Mouse (Mus musculus) neural tube, embryonic 13.5 days (tissue): Measurements from ENCODE around the gene Exosc2. TPM values are rescaled to one million over a fixed set of nuclear protein-coding genes. Genes with fewer than 3 reads are reported as not detected.

Source experiments
- ATAC-seq: fragments of 200-750 bp; cut with Nextera tagmentation; 2 replicates; pipeline ENCODE4 v1.8.0; 2017; ENCODE audit warnings: low read depth, mild to moderate bottlenecking, moderate TSS enrichment, moderate library complexity
- H3K27ac ChIP-seq: fragments of 300-500 bp; sonication (generic); replicated peaks from 2 replicates; pipeline ENCODE4 v1.5.1; 2015; ENCODE audit warnings: moderate library complexity, mild to moderate bottlenecking, inconsistent platforms
- H3K27me3 ChIP-seq: fragments of 300-500 bp; sonication (generic); 2 replicates; pipeline ENCODE4 v1.6.1; 2015; ENCODE audit warnings: mild to moderate bottlenecking, inconsistent platforms
- H3K36me3 ChIP-seq: fragments of 300-500 bp; sonication (generic); 2 replicates; pipeline ENCODE4 v1.6.1; 2015; ENCODE audit warnings: mild to moderate bottlenecking, inconsistent platforms
- H3K4me1 ChIP-seq: fragments of 300-500 bp; sonication (generic); replicated peaks from 2 replicates; pipeline ENCODE4 v1.6.1; 2015; ENCODE audit warnings: inconsistent platforms
- H3K4me2 ChIP-seq: fragments of 300-500 bp; sonication (generic); 2 replicates; pipeline ENCODE4 v1.6.1; 2015; ENCODE audit warnings: inconsistent platforms, mild to moderate bottlenecking, moderate library complexity
- H3K4me3 ChIP-seq: fragments of 300-500 bp; sonication (generic); 2 replicates; pipeline ENCODE4 v1.5.1; 2015; ENCODE audit warnings: mild to moderate bottlenecking, inconsistent platforms
- H3K9ac ChIP-seq: fragments of 300-500 bp; sonication (generic); 2 replicates; pipeline ENCODE4 v1.6.1; 2015; ENCODE audit warnings: moderate library complexity, mild to moderate bottlenecking, inconsistent platforms
- H3K9me3 ChIP-seq: fragments of 300-500 bp; sonication (generic); 2 replicates; pipeline ENCODE4 v1.6.1; 2016; ENCODE audit warnings: inconsistent platforms
- WGBS: fragments of 180-500 bp; shearing (Covaris S2); methylation state at CpG from one replicate; pipeline ENCODE4 v1.1.7; 2015; 5-methylcytosine and 5-hydroxymethylcytosine counted together
- polyA plus RNA-seq: library from polyadenylated mRNA; unstranded; fragments of >200 nt; fragmentation: Nextera tagmentation; extraction: Ambion mirVana; gene quantifications from 2 replicates; pipeline ENCODE4 v1.2.1, GENCODE M21; 2015

Gene Exosc2
- polyA plus RNA-seq, 1 experiment from 2014 or later: 42.6 TPM

- peak; percentile 37; the same call in 1 of the 2 replicates for ATAC-seq
- peak overlapping the region; percentile 63 for H3K9ac ChIP-seq
- peak overlapping the region; percentile 78 for H3K27ac ChIP-seq
Observed at GRCm38 (mm10) chr2:31640609-31641507, 29.7 kb upstream of the Exosc2 start.

DNA sequence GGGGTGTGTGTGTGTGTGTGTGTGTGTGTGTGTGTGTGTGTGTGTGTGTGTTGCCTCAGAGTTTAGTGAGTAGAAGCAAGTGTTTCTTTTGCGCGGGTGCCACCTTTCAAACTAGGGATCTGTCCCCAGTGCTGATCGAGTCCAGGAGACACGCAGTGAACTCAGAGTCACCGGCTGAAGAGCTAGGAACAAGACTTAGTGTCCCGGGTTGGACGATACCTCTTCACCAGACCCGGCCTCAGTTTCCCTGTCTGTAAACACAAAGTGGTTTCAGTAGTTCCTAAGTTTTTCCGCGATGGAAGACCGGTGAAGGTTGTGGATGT, 29.0 kb upstream of the Exosc2 start:
- under 1% methylated on average over 11 of the region's 11 CpGs for WGBS
- no peak for ATAC-seq
- Histone ChIP-seq H3K27me3 (peaks cover 99% of the 10 kb centered on the region), H3K4me2 (peak overlapping the region; percentile 53), H3K4me3 (peak overlapping the region; percentile 42), H3K9me3 (no peaks in the 10 kb centered on the region), H3K27ac (peak overlapping the region; percentile 78; the same call in 1 of the 2 replicates), H3K4me1 (peaks cover 51% of the 10 kb centered on the region), H3K9ac (peak overlapping the region; percentile 63), H3K36me3 (no peaks in the 10 kb centered on the region)

More at GRCm38 (mm10) chr2:31640609-31641507, 29.7 kb upstream of the Exosc2 start:
- Histone ChIP-seq H3K9me3 (no peaks in the 10 kb centered on the region), H3K4me3 (peak overlapping the region; percentile 42), H3K27me3 (peaks cover 99% of the 10 kb centered on the region), H3K36me3 (no peaks in the 10 kb centered on the region), H3K4me2 (peak overlapping the region; percentile 53), H3K4me1 (peaks cover 57% of the 10 kb centered on the region)
- 0% methylated on average over 48 of the region's 48 CpGs for WGBS

GRCm38 (mm10) chr2:31641929-31642328, 28.6 kb upstream of the Exosc2 start:
- 3% methylated on average over 18 of the region's 18 CpGs for WGBS
- H3K9ac ChIP-seq: peak overlapping the region; percentile 63
- peak overlapping the region; percentile 42 for H3K4me3 ChIP-seq
- H3K27me3 ChIP-seq: peaks cover 99% of the 10 kb centered on the region
- no peak overlapping the region; the same call in 1 of the 2 replicates for H3K27ac ChIP-seq
- no peaks in the 10 kb centered on the region for H3K9me3 ChIP-seq
- H3K36me3 ChIP-seq: no peaks in the 10 kb centered on the region
- H3K4me2 ChIP-seq: peak overlapping the region; percentile 53
- peaks cover 47% of the 10 kb centered on the region for H3K4me1 ChIP-seq
- ATAC-seq: no peak

- H3K27ac ChIP-seq: peak overlapping the region; percentile 46; the same call in 1 of the 2 replicates
Observed at GRCm38 (mm10) chr2:31653971-31654853, 16.3 kb upstream of the Exosc2 start.

GRCm38 (mm10) chr2:31654854-31655559, 15.5 kb upstream of the Exosc2 start:
- H3K4me3 ChIP-seq: peak overlapping the region; percentile 48
- ATAC-seq: peak; percentile 51; the same call in 1 of the 2 replicates
- 8% methylated on average over 22 of the region's 22 CpGs for WGBS
- peak overlapping the region; percentile 83 for H3K4me2 ChIP-seq
- H3K27ac ChIP-seq: 0 out of 2 replicates have a peak overlapping the region, but pooled peaks have one; percentile 46
- peaks cover 9% of the 10 kb centered on the region for H3K9me3 ChIP-seq
- peak overlapping the region; percentile 66 for H3K9ac ChIP-seq
- no peaks in the 10 kb centered on the region for H3K36me3 ChIP-seq
- H3K4me1 ChIP-seq: peaks cover 18% of the 10 kb centered on the region
- H3K27me3 ChIP-seq: peaks cover 99% of the 10 kb centered on the region

More at GRCm38 (mm10) chr2:31653971-31654853, 16.3 kb upstream of the Exosc2 start:
- Histone ChIP-seq H3K36me3 (no peaks in the 10 kb centered on the region), H3K4me1 (peaks cover 18% of the 10 kb centered on the region), H3K4me3 (peak overlapping the region; percentile 48), H3K9ac (peak overlapping the region; percentile 66), H3K27me3 (peaks cover 99% of the 10 kb centered on the region), H3K9me3 (peaks cover 5% of the 10 kb centered on the region), H3K4me2 (peak overlapping the region; percentile 83)
- under 1% methylated on average over 78 of the region's 109 CpGs for WGBS
- peak; percentile 87 for ATAC-seq

DNA sequence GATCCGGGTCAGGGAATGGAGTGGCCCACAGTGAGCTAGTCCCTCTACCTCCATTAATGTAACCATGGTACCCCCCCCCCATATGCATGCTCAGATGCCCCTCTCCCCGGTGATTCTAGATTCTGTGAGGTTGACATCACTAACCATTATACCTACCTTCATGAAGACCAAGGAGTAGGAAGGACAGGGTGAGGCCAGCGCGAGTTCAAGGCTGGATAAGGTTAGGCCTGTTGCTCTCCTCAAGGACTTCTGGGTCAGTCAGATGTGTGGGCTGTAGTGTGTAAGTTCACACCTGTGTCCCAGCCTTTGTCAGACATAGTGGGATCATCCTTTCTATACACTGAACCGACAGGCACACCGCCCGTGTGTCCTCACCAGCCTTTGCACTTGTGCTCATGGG, 14.1 kb upstream of the Exosc2 start:
- Histone ChIP-seq H3K27ac (no peak overlapping the region), H3K27me3 (peaks cover 97% of the 10 kb centered on the region), H3K9ac (no peak overlapping the region), H3K36me3 (no peaks in the 10 kb centered on the region), H3K9me3 (peaks cover 9% of the 10 kb centered on the region), H3K4me2 (no peak overlapping the region), H3K4me3 (no peak overlapping the region), H3K4me1 (peaks cover 18% of the 10 kb centered on the region)
- ATAC-seq: no peak
- 80% methylated on average over 7 of the region's 7 CpGs for WGBS

DNA sequence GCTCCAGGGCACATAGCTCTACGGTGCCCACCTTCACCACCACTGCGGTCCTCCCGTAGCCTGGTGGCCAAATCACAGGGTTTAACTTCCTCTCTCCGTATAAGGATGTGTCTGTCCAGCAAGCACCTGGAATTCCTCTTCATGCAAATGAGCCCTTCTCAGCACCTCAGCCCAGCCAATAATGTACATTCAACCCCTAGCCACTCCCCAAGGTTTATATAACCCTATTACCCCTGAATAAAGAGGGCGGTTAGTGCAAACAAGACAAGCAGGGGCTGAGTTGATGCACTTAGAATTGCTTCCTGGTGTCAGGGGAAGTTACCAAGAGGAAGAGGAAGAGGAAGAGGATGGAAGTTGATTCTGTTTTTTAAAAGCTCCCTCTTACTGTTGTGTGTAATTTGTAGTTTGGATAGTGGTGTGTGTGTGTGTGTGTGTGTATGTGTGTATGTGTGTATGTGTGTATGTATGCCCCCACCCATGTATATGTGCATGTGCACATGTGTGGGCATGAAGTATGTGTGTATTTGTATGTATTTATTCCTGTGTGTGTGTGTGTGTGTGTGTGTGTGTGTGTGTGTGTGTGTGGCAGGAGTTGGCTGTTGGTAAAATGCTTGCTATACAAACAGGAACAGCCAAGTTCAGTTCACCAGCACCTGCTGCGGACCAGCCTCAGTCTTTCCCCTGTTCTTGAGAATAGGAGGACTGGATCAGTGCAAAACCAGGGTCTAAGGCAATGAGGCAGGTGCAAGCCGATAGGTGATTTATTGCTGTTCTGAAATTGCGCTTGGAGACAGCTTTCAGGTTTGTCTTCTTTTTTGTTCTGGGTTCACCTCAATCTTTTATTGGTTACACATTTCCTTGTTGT, 7.3 kb upstream of the Exosc2 start:
- H3K4me3 ChIP-seq: no peak overlapping the region
- H3K4me1 ChIP-seq: no peaks in the 10 kb centered on the region
- no peak overlapping the region for H3K9ac ChIP-seq
- no peak overlapping the region for H3K27ac ChIP-seq
- H3K4me2 ChIP-seq: no peak overlapping the region
- 61% methylated on average over 8 of the region's 8 CpGs for WGBS
- H3K36me3 ChIP-seq: no peaks in the 10 kb centered on the region
- peaks cover 90% of the 10 kb centered on the region for H3K27me3 ChIP-seq
- peaks cover 9% of the 10 kb centered on the region for H3K9me3 ChIP-seq
- no peak for ATAC-seq

DNA sequence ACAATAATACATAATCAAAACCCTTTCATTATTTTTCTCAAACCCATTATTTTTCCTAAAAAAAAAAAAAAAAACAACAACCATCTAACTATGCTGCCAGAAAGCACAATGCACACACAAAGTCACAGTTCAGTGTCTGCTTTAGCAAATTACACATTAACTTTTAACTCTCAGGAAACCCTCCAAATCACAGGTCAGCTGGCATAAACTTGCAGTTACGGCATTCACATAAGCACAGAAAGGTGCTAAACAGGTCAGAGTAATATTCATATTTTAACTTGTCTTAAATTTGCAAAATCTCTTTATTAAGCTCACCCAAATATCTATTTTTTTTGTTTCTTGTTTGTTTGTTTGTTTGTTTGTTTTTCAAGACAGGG, 6.7 kb upstream of the Exosc2 start:
- no peaks in the 10 kb centered on the region for H3K4me1 ChIP-seq
- peaks cover 84% of the 10 kb centered on the region for H3K27me3 ChIP-seq
- 89% methylated on average over 1 of the region's 1 CpGs for WGBS
- H3K4me3 ChIP-seq: no peak overlapping the region
- no peak for ATAC-seq
- H3K4me2 ChIP-seq: no peak overlapping the region
- H3K9me3 ChIP-seq: peaks cover 8% of the 10 kb centered on the region
- no peak overlapping the region for H3K27ac ChIP-seq
- no peaks in the 10 kb centered on the region for H3K36me3 ChIP-seq
- no peak overlapping the region for H3K9ac ChIP-seq

- H3K27me3 ChIP-seq: peaks cover 60% of the 10 kb centered on the region
- no peak overlapping the region for H3K4me2 ChIP-seq
- peaks cover 14% of the 10 kb centered on the region for H3K4me1 ChIP-seq
- no peak overlapping the region for H3K9ac ChIP-seq
- 15% methylated on average over 4 of the region's 4 CpGs for WGBS
- H3K9me3 ChIP-seq: no peaks in the 10 kb centered on the region
- no peaks in the 10 kb centered on the region for H3K36me3 ChIP-seq
- H3K27ac ChIP-seq: no peak overlapping the region
- ATAC-seq: no peak
- no peak overlapping the region for H3K4me3 ChIP-seq
Observed at GRCm38 (mm10) chr2:31667332-31667731, 3.2 kb upstream of the Exosc2 start.

DNA sequence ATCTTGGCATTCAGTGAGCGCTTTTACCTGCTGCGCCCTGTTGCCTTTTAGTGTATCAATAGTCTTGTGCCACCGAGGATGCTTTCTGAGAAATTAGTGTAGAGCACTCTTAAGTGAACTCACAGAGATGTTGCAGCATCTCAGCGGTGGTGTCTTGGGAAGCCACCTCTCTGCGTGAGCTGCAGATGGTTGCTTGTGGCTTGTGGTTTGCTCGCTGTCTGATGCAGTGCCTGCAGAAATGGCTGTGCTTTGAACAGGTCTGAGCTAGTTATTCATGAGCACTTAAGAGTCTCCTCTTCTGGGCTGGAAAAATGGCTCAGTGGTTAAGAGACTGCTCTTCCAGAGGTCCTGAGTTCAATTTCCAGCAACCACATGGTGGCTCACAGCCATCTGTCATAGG, 8.1 kb downstream of the Exosc2 start:
- WGBS: 95% methylated on average over 6 of the region's 6 CpGs
- Histone ChIP-seq H3K4me2 (no peak overlapping the region), H3K36me3 (peaks cover 78% of the 10 kb centered on the region), H3K9me3 (no peaks in the 10 kb centered on the region), H3K4me1 (no peaks in the 10 kb centered on the region), H3K9ac (no peak overlapping the region), H3K27me3 (no peaks in the 10 kb centered on the region), H3K4me3 (no peak overlapping the region), H3K27ac (no peak overlapping the region)
- ATAC-seq: no peak
